Mouse (Mus musculus): ENCODE measurements at regions not wholly inside any gene's neighbourhood (a gene's known extent, or its start where the extent isn't known, plus 50 kb on each side); places are given as distances from the start of the nearest gene placed in this dataset.

- TF ChIP-seq CTCF (IDR thresholded peaks at IDR 0.05; ENCODE audit: low read depth, low read length), result no peak
- TF ChIP-seq POLR2A (IDR thresholded peaks at IDR 0.05; ENCODE audit: extremely low read depth, insufficient read depth, low read length), result no peak
Measured at GRCm38 (mm10) chr2:114443801-114444200, 211.0 kb downstream of the Dph6 start.

Measured in liver, adult 2 months (tissue).